Mouse (Mus musculus): Measurements from ENCODE around the gene Mapt.

GRCm38 (mm10) chr11:104346931-104347330, 115.7 kb downstream of the Mapt start:
- TF ChIP-seq CTCF (conservative IDR thresholded peaks at IDR 0.05; ENCODE audit: insufficient read depth, insufficient read length, low read depth, low read length): no peak
- no peak for TF ChIP-seq POLR2A (IDR thresholded peaks at IDR 0.05; ENCODE audit: low read depth, low read length)
